Mouse (Mus musculus) spleen, adult 2 months (tissue): ENCODE data around the gene Rps21. TPM values are rescaled to one million over a fixed set of nuclear protein-coding genes. Genes with fewer than 3 reads are reported as not detected.

ENCODE experiments used
- DNase-seq, 2 experiments: peaks; one replicate each; pipeline versions ENCODE4 v3.0.0 to v3.0.0-alpha.2; 2012 to 2021; ENCODE audit warnings: low spot score in 2 of 2, low read depth in 1 of 2
- H3K27ac ChIP-seq: fragments of 200-500 bp; 2 replicates; pipeline ENCODE4 v1.5.1; 2012; ENCODE audit warnings: low read length, inconsistent platforms; ENCODE audit not compliant: insufficient read depth
- H3K27me3 ChIP-seq: fragments of 200-500 bp; 2 replicates; pipeline ENCODE4 v1.6.1; 2012; ENCODE audit warnings: mild to moderate bottlenecking, moderate library complexity, low read length, inconsistent platforms; ENCODE audit not compliant: control insufficient read depth, insufficient read depth
- H3K36me3 ChIP-seq: fragments of 200-500 bp; 2 replicates; pipeline ENCODE4 v1.6.1; 2012; ENCODE audit warnings: mild to moderate bottlenecking, low read length, inconsistent platforms; ENCODE audit not compliant: control insufficient read depth, insufficient read depth
- H3K4me1 ChIP-seq: fragments of 200-500 bp; 2 replicates; pipeline ENCODE4 v1.6.1; 2011; ENCODE audit warnings: inconsistent platforms; ENCODE audit not compliant: control insufficient read depth, insufficient read depth, insufficient read length
- H3K4me3 ChIP-seq: fragments of 200-500 bp; 2 replicates; pipeline ENCODE4 v1.5.1; 2011; ENCODE audit warnings: mild to moderate bottlenecking, inconsistent platforms; ENCODE audit not compliant: insufficient read depth, insufficient read length; ENCODE audit errors: extremely low read depth
- CTCF ChIP-seq: fragments of 200-500 bp; IDR thresholded peaks from 2 replicates; pipeline ENCODE4 v1.5.1; 2011; ENCODE audit warnings: mild to moderate bottlenecking, inconsistent platforms; ENCODE audit not compliant: insufficient read depth, insufficient read length, insufficient replicate concordance; ENCODE audit errors: extremely low read depth
- POLR2A ChIP-seq: fragments of 200-500 bp; IDR thresholded peaks from 2 replicates; pipeline ENCODE4 v1.6.1; 2011; ENCODE audit warnings: low read depth, low read length, inconsistent platforms
- WGBS: fragments of 180-500 bp; shearing (Covaris S2); methylation state at CpG from one replicate; pipeline ENCODE4 v1.1.7; 2018; 5-methylcytosine and 5-hydroxymethylcytosine counted together
- polyA plus RNA-seq: library from polyadenylated mRNA; depleted of rRNA; stranded (reverse); fragments of >200 nt; gene quantifications from 2 replicates; pipeline ENCODE4 v1.2.3, GENCODE M21; 2012

Gene Rps21
- polyA plus RNA-seq, 1 experiment = 2,793 TPM

- 59% methylated on average over 6 of the region's 6 CpGs for WGBS
- H3K27me3 ChIP-seq = peaks cover 12% of the 10 kb centered on the region
- no peak overlapping the region for H3K4me3 ChIP-seq
- H3K4me1 ChIP-seq = peaks cover 5% of the 10 kb centered on the region; the same call in 1 of the 2 replicates
- no peaks in the 10 kb centered on the region for H3K36me3 ChIP-seq
- no peak overlapping the region for H3K27ac ChIP-seq
- no peak for DNase-seq
- TF ChIP-seq CTCF = no peak
- no peak for TF ChIP-seq POLR2A
Observed at GRCm38 (mm10) chr2:180222250-180222649, 34.9 kb upstream of the Rps21 start.

GRCm38 (mm10) chr2:180224647-180225043 lies 32.5 kb upstream of the Rps21 start:
- TF ChIP-seq CTCF = no peak
- TF ChIP-seq POLR2A = no peak
- DNase-seq = no peak
- WGBS = 16% methylated on average over 12 of the region's 13 CpGs
- Histone ChIP-seq H3K27me3 (peaks cover 12% of the 10 kb centered on the region), H3K4me1 (peaks cover 5% of the 10 kb centered on the region; the same call in 1 of the 2 replicates), H3K4me3 (no peak overlapping the region; the same call in 1 of the 2 replicates), H3K36me3 (no peaks in the 10 kb centered on the region), H3K27ac (no peak overlapping the region)

GRCm38 (mm10) chr2:180225044-180225761 lies 32.0 kb upstream of the Rps21 start:
- Histone ChIP-seq H3K27ac (no peak overlapping the region), H3K36me3 (no peaks in the 10 kb centered on the region), H3K27me3 (peaks cover 12% of the 10 kb centered on the region), H3K4me3 (peak overlapping the region; percentile 38; the same call in 1 of the 2 replicates), H3K4me1 (peaks cover 5% of the 10 kb centered on the region; the same call in 1 of the 2 replicates)
- TF ChIP-seq CTCF = no peak
- no peak for DNase-seq
- WGBS = 1% methylated on average over 53 of the region's 55 CpGs

- TF ChIP-seq CTCF = no peak
- no peak for TF ChIP-seq POLR2A
- Histone ChIP-seq H3K27ac (no peak within 1 kb of the TSS), H3K4me3 (peak within 1 kb of the TSS; percentile 38; the same call in 1 of the 2 replicates), H3K4me1 (peaks cover 5% of the 10 kb centered on the region; the same call in 1 of the 2 replicates), H3K27me3 (peaks cover 12% of the 10 kb centered on the region), H3K36me3 (no peaks in the 10 kb centered on the region)
- under 1% methylated on average over 36 of the region's 37 CpGs for WGBS
- DNase-seq = no peak
Observed at GRCm38 (mm10) chr2:180225762-180226378, 31.3 kb upstream of the Rps21 start, which contains the start of gene Lama5. TSS of gene Lama5 (minus strand) at chr2:180225859.

- no peak overlapping the region for H3K4me3 ChIP-seq
- TF ChIP-seq CTCF = peak; percentile 55; the same call in 1 of the 2 replicates
- no peak for TF ChIP-seq POLR2A
- DNase-seq = peak; percentile 14 to 34
- WGBS = 6% methylated on average over 21 of the region's 21 CpGs
- no peaks in the 10 kb centered on the region for H3K36me3 ChIP-seq
- H3K27me3 ChIP-seq = peaks cover 12% of the 10 kb centered on the region
- no peak overlapping the region for H3K27ac ChIP-seq
- H3K4me1 ChIP-seq = peaks cover 5% of the 10 kb centered on the region; the same call in 1 of the 2 replicates
Observed at GRCm38 (mm10) chr2:180227262-180228059, 29.7 kb upstream of the Rps21 start.

- TF ChIP-seq CTCF (no peak), POLR2A (no peak)
- H3K27me3 ChIP-seq = peaks cover 12% of the 10 kb centered on the region
- WGBS = 67% methylated on average over 6 of the region's 6 CpGs
- no peak overlapping the region for H3K4me3 ChIP-seq
- no peaks in the 10 kb centered on the region for H3K36me3 ChIP-seq
- DNase-seq = no peak
- no peak overlapping the region for H3K27ac ChIP-seq
- peaks cover 5% of the 10 kb centered on the region; the same call in 1 of the 2 replicates for H3K4me1 ChIP-seq
Observed at GRCm38 (mm10) chr2:180228060-180228458, 29.1 kb upstream of the Rps21 start.
